Mouse (Mus musculus) ovary, postnatal 10 days (tissue): ENCODE measurements around the gene Cdc42.

Source experiments
- DNase-seq: peaks from one replicate; pipeline ENCODE4 v3.0.0; 2022; ENCODE audit warnings: low spot score

Gene Cdc42

GRCm38 (mm10) chr4:137315061-137315460 is 42.5 kb downstream of the Cdc42 start:
- DNase-seq, result no peak

GRCm38 (mm10) chr4:137314561-137314960 is 43.0 kb downstream of the Cdc42 start:
- no peak for DNase-seq

DNA sequence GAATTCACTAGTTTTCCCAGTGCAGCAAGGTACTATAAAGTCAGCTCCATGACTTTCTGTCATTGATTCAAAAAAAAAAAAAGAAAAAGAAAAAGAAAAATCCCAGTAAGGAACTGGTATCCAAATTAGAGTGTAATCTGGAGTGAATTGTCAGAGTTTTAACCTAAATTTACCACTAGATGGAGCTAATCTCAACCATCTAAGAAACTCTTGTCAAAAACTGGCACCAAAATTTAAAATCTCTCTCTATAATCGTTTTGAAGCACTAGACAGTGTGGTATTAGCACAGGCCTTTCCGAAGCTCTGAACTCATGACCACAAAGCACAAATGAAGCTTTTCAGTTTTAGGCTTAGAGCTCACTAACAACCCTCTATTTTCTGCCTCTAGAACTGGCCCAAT is 44.0 kb downstream of the Cdc42 start:
- no peak for DNase-seq

DNA sequence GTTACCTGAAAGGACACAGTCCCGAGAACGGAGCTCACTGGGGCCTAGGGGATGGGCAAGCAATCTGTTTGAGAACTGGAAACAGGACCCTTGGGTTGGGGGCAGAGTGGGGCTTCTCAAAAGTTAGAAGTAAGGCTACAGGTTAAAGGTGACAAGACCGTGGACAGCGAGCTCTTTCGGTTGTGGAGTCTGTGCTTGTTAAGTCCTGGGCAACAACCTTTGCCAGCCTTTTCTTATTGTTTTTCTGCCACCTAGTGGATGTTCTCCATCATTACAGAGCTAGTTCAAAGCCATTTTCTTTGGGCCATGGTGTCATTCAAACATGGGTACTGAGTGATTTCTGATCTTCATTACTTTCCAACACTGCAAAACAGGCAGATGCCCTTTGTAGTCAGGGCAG is 49.1 kb downstream of the Cdc42 start:
- DNase-seq, result no peak

- DNase-seq, result no peak
Observed at GRCm38 (mm10) chr4:137306991-137307706, 50.4 kb downstream of the Cdc42 start.

DNA sequence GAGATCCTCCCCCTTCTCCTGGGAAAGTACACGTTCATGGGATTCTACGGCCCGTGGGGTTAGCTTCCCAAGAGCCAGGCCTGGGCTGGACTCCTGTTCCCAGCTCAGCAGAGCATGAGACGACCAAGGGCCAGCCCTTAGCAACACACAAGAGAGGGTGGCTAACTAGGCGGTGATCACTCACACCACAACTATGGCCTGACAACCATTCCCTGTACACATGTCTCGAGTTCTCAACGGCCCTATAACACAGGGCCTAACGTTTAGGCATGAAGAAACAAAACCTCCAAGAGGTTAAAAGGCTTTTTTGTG is 51.0 kb downstream of the Cdc42 start:
- no peak for DNase-seq

DNA sequence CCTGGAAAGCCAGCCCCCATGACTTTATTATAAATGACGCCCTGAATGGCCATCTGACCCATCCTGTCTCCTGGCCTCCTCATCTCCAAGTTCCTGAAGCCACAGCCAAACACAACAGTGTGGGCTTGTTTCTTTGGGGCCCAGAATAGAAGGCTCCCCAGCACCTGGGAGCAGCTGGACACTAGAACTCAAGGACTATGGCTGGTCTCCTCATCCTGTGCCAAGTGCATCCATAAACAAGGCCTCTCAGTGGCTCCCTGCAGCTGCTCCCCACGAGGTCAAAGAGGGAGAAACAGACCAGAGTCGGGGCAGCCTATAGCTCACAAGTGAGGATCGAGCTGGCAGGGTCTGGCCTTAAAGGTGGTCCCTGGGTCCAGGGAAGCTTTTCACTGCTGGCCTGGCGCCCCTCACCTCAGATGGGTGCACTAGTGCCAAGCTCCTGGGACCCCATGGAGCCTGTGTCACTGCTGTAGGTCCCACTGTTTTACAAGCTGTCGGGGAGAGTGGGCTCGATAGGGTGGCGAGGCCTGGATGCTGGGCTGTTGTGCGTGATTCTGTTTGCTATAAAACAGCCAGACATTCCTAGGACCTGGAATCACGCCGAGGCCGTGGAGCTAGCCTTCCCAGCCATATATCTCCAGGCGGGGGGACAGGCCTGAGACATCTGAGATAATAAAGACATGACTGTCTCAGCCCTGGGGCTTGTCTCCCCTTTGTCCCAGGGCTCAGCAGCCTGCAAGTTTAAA is 51.5 kb downstream of the Cdc42 start:
- DNase-seq, result no peak

DNA sequence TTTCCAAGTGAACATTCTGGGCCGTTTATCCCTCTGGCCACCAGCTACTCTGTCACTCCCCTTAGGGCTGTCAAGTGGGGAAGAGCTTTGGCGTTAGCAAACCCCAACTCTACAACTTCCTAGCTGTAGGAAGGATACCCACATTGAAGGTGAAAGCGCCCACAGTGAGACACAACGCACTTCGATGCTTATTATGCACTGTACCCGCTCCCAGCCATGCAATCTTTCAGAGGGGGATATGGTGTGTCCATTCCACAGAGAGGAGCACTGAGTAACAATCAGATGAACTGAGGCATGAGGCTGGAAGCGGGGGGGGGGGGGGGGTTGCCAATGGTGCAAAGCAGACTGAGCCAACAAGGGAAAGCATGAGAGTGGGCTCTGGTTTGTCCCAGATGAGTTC is 52.5 kb downstream of the Cdc42 start:
- DNase-seq, result no peak

DNA sequence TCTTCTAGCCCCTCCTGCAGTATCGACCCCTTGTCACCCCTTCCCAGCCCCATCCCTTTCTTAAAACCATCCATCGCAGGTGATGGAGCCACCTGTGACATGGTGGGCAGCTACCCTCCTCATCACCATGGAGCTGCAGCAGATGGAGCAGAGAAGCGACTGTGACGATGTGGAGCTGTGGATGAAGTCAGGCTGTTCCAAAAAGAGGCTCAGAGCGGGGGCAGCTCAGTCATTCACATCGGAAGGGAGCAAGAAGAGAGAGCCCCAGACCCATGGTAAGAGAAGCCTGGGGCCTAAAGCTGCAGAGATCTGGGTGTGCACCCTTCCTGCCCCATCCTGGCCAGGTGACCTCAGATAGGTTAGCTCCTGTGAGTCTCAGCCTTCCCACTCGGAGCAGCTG is 53.4 kb downstream of the Cdc42 start:
- DNase-seq, result no peak

GRCm38 (mm10) chr4:137301635-137302034 is 55.9 kb downstream of the Cdc42 start:
- DNase-seq, result no peak

- DNase-seq, result no peak
Observed at GRCm38 (mm10) chr4:137300227-137300626, 57.3 kb downstream of the Cdc42 start.

DNA sequence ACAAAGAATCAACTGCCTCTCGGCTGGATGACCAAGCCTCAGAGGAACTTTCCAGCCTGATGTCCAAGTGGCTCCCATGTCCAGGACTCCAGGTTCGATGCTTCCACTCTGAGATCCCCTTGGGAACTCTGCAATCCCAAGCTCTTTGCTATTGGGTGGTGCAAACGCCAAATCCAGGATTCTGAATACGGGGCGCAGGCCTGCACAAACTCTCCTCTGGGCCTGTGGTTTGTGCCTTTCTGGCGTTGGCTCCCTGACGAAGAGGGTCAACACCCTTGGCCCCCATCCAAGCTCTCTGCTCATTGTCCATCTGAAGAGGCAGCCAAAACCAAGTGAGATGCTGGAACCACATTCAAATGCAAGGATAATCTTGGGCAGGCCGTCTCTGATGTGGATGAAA is 59.1 kb downstream of the Cdc42 start:
- DNase-seq, result no peak

DNA sequence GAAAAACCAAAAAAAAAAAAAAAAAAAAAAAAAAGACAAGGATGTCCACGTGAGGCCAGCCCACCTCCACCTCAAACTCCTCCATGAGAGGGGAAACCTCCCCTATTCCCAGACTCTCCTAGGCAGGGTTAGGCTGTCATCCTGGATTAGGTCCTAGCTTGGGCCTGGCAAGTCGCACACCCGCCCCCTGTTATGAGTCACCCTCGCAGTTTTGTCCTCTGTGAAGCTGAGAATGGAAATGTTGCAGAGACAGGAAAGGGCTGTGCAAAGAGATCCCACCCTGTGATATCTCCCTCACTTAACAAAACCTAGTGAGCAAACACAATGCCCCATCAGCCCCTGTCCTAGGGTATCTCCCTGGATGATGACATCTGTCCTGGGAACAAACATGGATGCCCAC is 59.9 kb downstream of the Cdc42 start:
- DNase-seq, result no peak

DNA sequence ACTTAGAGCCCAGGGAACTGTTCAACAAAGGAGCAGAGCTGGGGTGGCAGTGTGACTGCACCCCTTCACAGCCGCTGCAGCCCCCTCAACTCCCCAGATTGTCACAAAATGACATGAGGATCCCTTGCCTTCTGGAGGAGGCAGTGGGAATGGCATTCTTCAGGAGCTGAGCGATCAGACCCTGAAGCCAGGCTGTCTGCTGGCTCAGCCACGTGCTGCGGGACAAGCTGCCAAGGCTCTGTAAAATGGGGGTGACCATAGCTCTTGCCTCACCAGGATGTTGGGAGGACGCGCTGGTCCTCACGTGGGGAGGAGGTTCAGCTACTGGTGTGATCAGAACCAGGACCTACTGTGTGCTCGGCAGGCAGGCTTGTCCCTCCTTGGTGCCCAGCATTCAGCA is 62.6 kb downstream of the Cdc42 start:
- DNase-seq, result no peak

DNA sequence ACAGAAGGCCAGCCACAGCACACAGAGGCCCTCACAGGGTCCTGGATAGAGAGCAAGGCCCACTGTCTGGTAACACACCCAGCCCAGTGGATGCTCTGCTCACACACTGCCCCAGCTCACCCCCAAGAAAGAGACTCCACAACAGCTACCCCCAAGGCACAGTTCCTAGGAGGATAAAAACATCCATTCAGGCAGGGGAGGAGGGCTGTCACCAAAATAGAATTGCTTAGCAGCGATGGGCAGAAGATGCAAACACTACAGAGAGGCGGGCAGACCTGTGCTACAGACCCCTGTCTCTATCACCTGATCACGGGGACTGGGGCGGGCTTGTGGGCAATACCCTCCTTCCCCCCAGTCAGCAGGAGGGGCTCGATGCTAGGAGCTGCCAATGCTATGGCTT is 63.0 kb downstream of the Cdc42 start:
- no peak for DNase-seq

GRCm38 (mm10) chr4:137294032-137294431 is 63.5 kb downstream of the Cdc42 start:
- DNase-seq, result no peak

- DNase-seq, result no peak
Observed at GRCm38 (mm10) chr4:137292625-137293024, 64.9 kb downstream of the Cdc42 start.

DNA sequence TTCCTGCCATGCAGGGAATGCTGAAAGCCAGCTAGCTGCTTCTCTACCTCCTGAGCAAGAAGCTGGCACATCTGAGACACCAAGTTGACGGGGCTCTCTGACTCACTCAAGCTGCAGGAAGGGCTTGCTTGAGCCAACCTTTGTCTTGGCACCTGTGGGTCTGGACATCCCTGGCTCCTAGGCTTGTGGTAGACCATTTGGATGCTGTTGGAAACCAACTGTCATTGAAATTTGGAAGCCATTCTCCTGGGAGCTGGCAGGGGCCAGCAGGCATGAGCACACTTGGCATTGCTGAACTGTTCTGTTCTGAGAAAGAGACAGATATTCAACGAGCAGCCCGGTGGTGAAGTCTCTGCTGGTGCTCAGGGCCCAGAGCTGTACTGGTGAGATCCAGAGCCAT is 67.3 kb downstream of the Cdc42 start:
- DNase-seq, result no peak

DNA sequence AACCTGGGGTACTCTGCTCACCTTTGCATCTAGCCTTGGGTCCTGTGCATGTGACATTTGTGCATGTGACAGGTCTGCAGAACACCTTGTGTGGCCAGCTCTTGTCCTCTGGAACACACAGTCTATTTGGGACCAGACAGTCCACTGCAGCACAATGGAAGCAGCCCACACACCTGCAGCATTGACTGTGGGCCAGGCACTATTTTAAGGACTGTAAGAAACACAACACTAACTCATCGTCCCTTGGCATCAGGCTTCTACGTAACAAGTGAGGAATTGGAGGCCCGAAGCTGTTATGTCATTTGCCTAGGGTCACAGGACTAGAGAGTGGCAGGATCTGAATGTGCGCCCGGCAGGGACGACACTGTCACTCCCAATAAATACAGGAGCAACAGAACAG is 67.8 kb downstream of the Cdc42 start:
- no peak for DNase-seq

GRCm38 (mm10) chr4:137287818-137288217 is 69.7 kb downstream of the Cdc42 start:
- DNase-seq, result no peak

DNA sequence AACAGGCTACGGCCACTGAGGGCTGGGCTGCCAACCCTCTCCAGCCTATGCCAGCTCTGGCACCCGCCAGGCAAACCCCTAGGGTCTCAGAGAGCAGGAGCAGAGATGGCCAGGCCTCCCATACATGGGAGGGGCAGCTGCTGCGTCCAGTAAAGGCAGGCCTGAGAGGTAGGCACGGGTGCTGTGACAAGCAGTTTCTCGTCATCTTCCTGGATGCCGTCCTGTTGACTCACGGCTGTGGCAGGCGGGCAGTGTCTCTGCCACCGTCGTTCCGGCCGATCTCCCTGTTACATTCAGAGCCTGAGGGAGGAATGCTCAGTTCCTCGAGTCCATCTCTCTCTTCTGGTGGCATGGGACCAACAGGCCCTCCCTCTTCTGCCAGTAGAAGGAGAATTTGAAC is 70.3 kb downstream of the Cdc42 start:
- DNase-seq, result no peak

- no peak for DNase-seq
Observed at GRCm38 (mm10) chr4:137286662-137286953, 70.9 kb downstream of the Cdc42 start.

DNA sequence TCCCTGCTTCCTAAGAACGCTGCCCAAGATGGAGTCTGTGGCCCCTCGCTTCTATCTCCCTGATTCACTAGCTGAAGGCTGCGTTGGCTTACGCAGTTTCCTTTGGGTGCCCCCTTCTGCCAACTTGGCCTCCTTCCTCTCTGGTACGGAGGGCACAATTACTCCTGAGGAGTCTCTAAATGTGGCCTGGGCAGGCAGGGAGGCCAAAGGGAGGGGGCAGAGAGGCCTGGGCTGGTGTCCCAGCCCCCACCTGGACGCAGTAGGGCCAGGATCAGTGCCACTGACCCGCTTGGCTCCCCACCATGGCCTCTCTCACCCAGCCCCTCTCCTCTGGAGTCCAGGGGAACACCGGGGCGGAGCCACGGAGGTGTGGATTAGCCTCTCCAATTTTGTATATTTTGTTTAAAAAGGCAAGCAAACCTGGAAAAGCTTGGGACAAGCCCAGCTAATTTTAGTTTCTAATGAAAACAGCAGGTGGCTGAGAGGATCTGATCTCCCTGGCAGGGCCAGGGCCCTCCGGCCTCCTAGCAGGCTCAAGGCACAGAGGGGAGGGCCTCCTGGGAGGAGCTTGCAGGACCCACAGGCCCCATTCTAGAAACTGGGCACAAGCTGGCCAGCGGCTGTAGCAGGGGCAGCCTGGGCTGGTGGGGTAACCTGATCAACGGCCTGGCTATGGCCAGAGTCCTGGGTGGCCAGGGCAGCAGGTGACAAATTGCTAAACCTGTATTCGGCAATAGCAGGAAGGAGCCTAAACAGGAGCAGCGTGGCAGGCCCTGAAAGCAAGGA is 71.5 kb downstream of the Cdc42 start:
- no peak for DNase-seq

- DNase-seq, result no peak
Observed at GRCm38 (mm10) chr4:137283407-137283732, 74.2 kb downstream of the Cdc42 start.
